In the genomic region with DNA sequence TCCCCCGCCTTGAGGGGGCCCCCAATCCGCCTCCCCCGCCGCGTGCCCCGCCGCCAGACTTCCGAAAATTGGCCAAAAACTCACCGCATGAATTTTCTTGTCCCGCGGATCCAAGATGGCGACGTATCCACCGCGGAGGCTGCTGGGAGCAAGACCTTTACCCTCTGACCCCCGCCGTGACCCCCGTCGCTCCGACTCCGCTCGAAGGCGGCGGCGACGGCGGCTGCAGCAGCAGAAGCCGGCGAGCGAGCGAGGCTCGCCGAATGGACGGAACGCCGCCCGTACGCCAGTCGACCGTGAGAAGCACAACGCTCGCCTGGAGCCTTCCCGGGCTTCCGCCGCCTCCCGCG, we compare ENCODE assay signal across 7 mouse cellular contexts. TPM values are rescaled to one million over a fixed set of nuclear protein-coding genes. Genes with fewer than 3 reads are reported as not detected.
DNase-seq lines count a peak whose midpoint lies in the region; ATAC-seq and TF ChIP-seq lines count a peak whose summit lies in the region.

A gene (minus strand): TSS at position 143 of the 350 bp plus-strand sequence.

- no peaks in the 10 kb centered on the region for H3K36me3 ChIP-seq in intestine, postnatal 0 days (ENCODE audit: control insufficient read depth, insufficient read depth)
- peaks cover 4% of the 10 kb centered on the region; the same call in 1 of the 2 replicates for H3K36me3 ChIP-seq in midbrain, embryonic 12.5 days
- peaks cover 3% of the 10 kb centered on the region for H3K36me3 ChIP-seq in small intestine, adult 2 months (ENCODE audit: control insufficient read depth, insufficient read depth, low read length)

- H3K27me3 ChIP-seq in intestine, postnatal 0 days (replicated peaks; ENCODE audit: control insufficient read depth, insufficient read depth, low read length) = no peaks in the 10 kb centered on the region
- H3K27me3 ChIP-seq in midbrain, embryonic 12.5 days = no peaks in the 10 kb centered on the region
- no peaks in the 10 kb centered on the region for H3K27me3 ChIP-seq in small intestine, adult 2 months (ENCODE audit: control insufficient read depth, insufficient read depth, low read length)

- peak within 1 kb of the TSS; percentile 92 for H3K27ac ChIP-seq in intestine, postnatal 0 days (ENCODE audit: low read depth, low read length)
- peak within 1 kb of the TSS; percentile 98 for H3K27ac ChIP-seq in midbrain, embryonic 12.5 days (replicated peaks)
- peak within 1 kb of the TSS; percentile 87 for H3K27ac ChIP-seq in small intestine, adult 2 months (ENCODE audit: insufficient read depth, low read depth, low read length)

- intact Hi-C loops in left cerebral cortex, postnatal 4 days (cut with DNase I) = no loop called here

- DNase-seq in adrenal gland, adult 8-10 months = peak; percentile 86
- peak; percentile 96 for DNase-seq in embryo, embryonic 9.5 days (ENCODE audit: extremely low spot score)
- DNase-seq in gonadal fat pad, adult 2 months (ENCODE audit: low read depth) = no peak
- peak; percentile 96 for DNase-seq in left cerebral cortex, postnatal 4 days

- peak; percentile 80 for TF ChIP-seq POLR2A in small intestine, adult 2 months (IDR thresholded peaks at IDR 0.05; ENCODE audit: low read depth, low read length)

- no peaks in the 10 kb centered on the region for H3K4me1 ChIP-seq in intestine, postnatal 0 days (replicated peaks; ENCODE audit: control insufficient read depth, insufficient read depth, low read length)
- peaks cover 14% of the 10 kb centered on the region for H3K4me1 ChIP-seq in midbrain, embryonic 12.5 days
- peaks cover 3% of the 10 kb centered on the region; the same call in 1 of the 2 replicates for H3K4me1 ChIP-seq in small intestine, adult 2 months (ENCODE audit: control insufficient read depth, insufficient read depth, insufficient read length, low read length)

- H3K9ac ChIP-seq in intestine, postnatal 0 days (ENCODE audit: low read depth, low read length) = peak within 1 kb of the TSS; percentile 77
- H3K9ac ChIP-seq in midbrain, embryonic 12.5 days (replicated peaks) = peak within 1 kb of the TSS; percentile 97

- peak within 1 kb of the TSS; percentile 84 for H3K4me2 ChIP-seq in intestine, postnatal 0 days (replicated peaks; ENCODE audit: low read depth)
- H3K4me2 ChIP-seq in midbrain, embryonic 12.5 days (replicated peaks) = peak within 1 kb of the TSS; percentile 75

- peak within 1 kb of the TSS; percentile 87 for H3K4me3 ChIP-seq in intestine, postnatal 0 days (ENCODE audit: low read depth, low read length)
- peak within 1 kb of the TSS; percentile 97 for H3K4me3 ChIP-seq in midbrain, embryonic 12.5 days
- H3K4me3 ChIP-seq in small intestine, adult 2 months (ENCODE audit: low read depth, low read length) = peak within 1 kb of the TSS; percentile 99

- 0% methylated on average over 47 of the region's 47 CpGs for WGBS in intestine, postnatal 0 days
- 1% methylated on average over 46 of the region's 47 CpGs for WGBS in midbrain, embryonic 12.5 days
- WGBS in small intestine, adult 2 months = 2% methylated on average over 47 of the region's 47 CpGs

- H3K9me3 ChIP-seq in intestine, postnatal 0 days (ENCODE audit: control insufficient read depth) = no peaks in the 10 kb centered on the region
- H3K9me3 ChIP-seq in midbrain, embryonic 12.5 days = no peaks in the 10 kb centered on the region

- peak; percentile 93 for ATAC-seq in intestine, postnatal 0 days
- peak; percentile 84 for ATAC-seq in midbrain, embryonic 12.5 days (ENCODE audit: low FRiP score, low read depth)

- TF ChIP-seq CTCF in intestine, postnatal 0 days (IDR thresholded peaks at IDR 0.05; ENCODE audit: low read depth) = no peak
- no peak for TF ChIP-seq CTCF in small intestine, adult 2 months (IDR thresholded peaks at IDR 0.05; ENCODE audit: extremely low read depth, insufficient read length, insufficient replicate concordance, low read depth, low read length)

RNA-seq across cellular contexts. Expression of the gene that starts here (rescaled TPM):
- total RNA-seq in adrenal gland, adult 8-10 months (2022) = 10 to 100 TPM; 57.5 to 91.3 (median 78.9) TPM
- polyA plus RNA-seq in gonadal fat pad, adult 2 months (2012; rRNA removed) = 40.4 and 44.4 TPM in 2 replicates
- 26.6 and 28.1 TPM in 2 replicates for polyA plus RNA-seq in intestine, postnatal 0 days (2015; fragmentation: Nextera tagmentation; extraction: Ambion mirVana)
- 10 to 100 TPM; 79.8 to 88.3 TPM for total RNA-seq in left cerebral cortex, postnatal 4 days (2021)
- polyA plus RNA-seq in midbrain, embryonic 12.5 days (2016; fragmentation: Nextera tagmentation; extraction: Ambion mirVana) = 122 and 123 TPM in 2 replicates
- 8.7 and 19.2 TPM in 2 replicates for polyA plus RNA-seq in small intestine, adult 2 months (2012; rRNA removed)
